Mouse (Mus musculus): ENCODE measurements around the gene Cirbp. TPM values are rescaled to one million over a fixed set of nuclear protein-coding genes. Genes with fewer than 3 reads are reported as not detected.
"Not testable (repeated sequence)": the region's sequence is repeated elsewhere in the genome, so short reads cannot be mapped to it uniquely, and the experiment has no call there.

The Cirbp gene
- polyA plus RNA-seq, 1 experiment from 2014 or later: 398 TPM

GRCm38 (mm10) chr10:80163721-80164120, 2.1 kb upstream of the Cirbp start:
- peaks cover 43% of the 10 kb centered on the region for H3K4me1 ChIP-seq (ENCODE audit: control insufficient read depth, insufficient read depth, low read length)
- no peaks in the 10 kb centered on the region for H3K36me3 ChIP-seq (ENCODE audit: control insufficient read depth, insufficient read depth, low read length)
- H3K27me3 ChIP-seq (ENCODE audit: control insufficient read depth, insufficient read depth, low read depth, low read length): no peaks in the 10 kb centered on the region
- 81% methylated on average over 8 of the region's 8 CpGs for WGBS
- peak overlapping the region; percentile 97; the same call in 1 of the 2 replicates for H3K4me2 ChIP-seq (ENCODE audit: low read length)
- H3K9me3 ChIP-seq (replicated peaks; ENCODE audit: control insufficient read depth, low read length, poor library complexity, severe bottlenecking): no peaks in the 10 kb centered on the region
- ATAC-seq: no peak
- H3K27ac ChIP-seq (ENCODE audit: low read length): no peak overlapping the region
- H3K9ac ChIP-seq (ENCODE audit: low read depth, low read length): peak overlapping the region; percentile 75; the same call in 1 of the 2 replicates
- H3K4me3 ChIP-seq (ENCODE audit: low read depth, low read length): no peak overlapping the region

- Histone ChIP-seq H3K27ac (ENCODE audit: low read length) (peak overlapping the region; percentile 82), H3K36me3 (ENCODE audit: control insufficient read depth, insufficient read depth, low read length) (no peaks in the 10 kb centered on the region), H3K27me3 (ENCODE audit: control insufficient read depth, insufficient read depth, low read depth, low read length) (no peaks in the 10 kb centered on the region), H3K4me3 (ENCODE audit: low read depth, low read length) (peak overlapping the region; percentile 50), H3K9me3 (replicated peaks; ENCODE audit: control insufficient read depth, low read length, poor library complexity, severe bottlenecking) (no peaks in the 10 kb centered on the region), H3K9ac (ENCODE audit: low read depth, low read length) (peak overlapping the region; percentile 75), H3K4me2 (ENCODE audit: low read length) (peak overlapping the region; percentile 97), H3K4me1 (ENCODE audit: control insufficient read depth, insufficient read depth, low read length) (peaks cover 44% of the 10 kb centered on the region)
- ATAC-seq: peak; percentile 2; the same call in 1 of the 2 replicates
- WGBS: 8% methylated on average over 43 of the region's 44 CpGs
These were observed 1.4 kb upstream of the Cirbp start for GRCm38 (mm10) chr10:80164161-80164997.

GRCm38 (mm10) chr10:80164998-80165344, 814 bp upstream of the Cirbp start:
- Histone ChIP-seq H3K9ac (ENCODE audit: low read depth, low read length) (peak overlapping the region; percentile 75), H3K4me1 (ENCODE audit: control insufficient read depth, insufficient read depth, low read length) (peaks cover 47% of the 10 kb centered on the region), H3K27ac (ENCODE audit: low read length) (peak overlapping the region; percentile 82), H3K4me3 (ENCODE audit: low read depth, low read length) (peak overlapping the region; percentile 50), H3K4me2 (ENCODE audit: low read length) (peak overlapping the region; percentile 97), H3K9me3 (replicated peaks; ENCODE audit: control insufficient read depth, low read length, poor library complexity, severe bottlenecking) (no peaks in the 10 kb centered on the region), H3K27me3 (ENCODE audit: control insufficient read depth, insufficient read depth, low read depth, low read length) (no peaks in the 10 kb centered on the region), H3K36me3 (ENCODE audit: control insufficient read depth, insufficient read depth, low read length) (no peaks in the 10 kb centered on the region)
- under 1% methylated on average over 17 of the region's 17 CpGs for WGBS
- ATAC-seq: peak; percentile 58

DNA sequence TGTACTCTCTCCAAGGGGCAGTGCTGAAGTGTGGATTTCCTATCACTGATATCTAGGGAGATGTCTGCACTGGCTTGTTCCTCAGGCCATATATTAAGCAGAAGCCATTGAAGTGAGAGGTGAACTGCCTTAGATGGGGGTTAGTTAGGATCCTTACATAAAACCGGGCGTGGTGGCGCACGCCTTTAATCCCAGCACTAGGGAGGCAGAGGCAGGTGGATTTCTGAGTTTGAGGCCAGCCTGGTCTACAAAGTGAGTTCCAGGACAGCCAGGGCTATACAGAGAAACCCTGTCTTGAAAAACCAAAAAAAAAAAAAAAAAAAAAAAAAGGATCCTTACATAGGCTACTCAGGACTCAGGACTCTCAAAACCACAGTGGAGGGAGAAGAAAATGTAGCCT, 351 bp downstream of the Cirbp start:
- Histone ChIP-seq H3K4me1 (ENCODE audit: control insufficient read depth, insufficient read depth, low read length) (peaks cover 46% of the 10 kb centered on the region), H3K27ac (ENCODE audit: low read length) (peak overlapping the region; percentile 82), H3K9ac (ENCODE audit: low read depth, low read length) (peak overlapping the region; percentile 75), H3K4me2 (ENCODE audit: low read length) (peak overlapping the region; percentile 97)
- H3K9me3 ChIP-seq (replicated peaks; ENCODE audit: control insufficient read depth, low read length, poor library complexity, severe bottlenecking); ATAC-seq; H3K36me3 ChIP-seq (ENCODE audit: control insufficient read depth, insufficient read depth, low read length); H3K4me3 ChIP-seq (ENCODE audit: low read depth, low read length); H3K27me3 ChIP-seq (ENCODE audit: control insufficient read depth, insufficient read depth, low read depth, low read length): not testable (repeated sequence)
- 93% methylated on average over 4 of the region's 4 CpGs for WGBS

DNA sequence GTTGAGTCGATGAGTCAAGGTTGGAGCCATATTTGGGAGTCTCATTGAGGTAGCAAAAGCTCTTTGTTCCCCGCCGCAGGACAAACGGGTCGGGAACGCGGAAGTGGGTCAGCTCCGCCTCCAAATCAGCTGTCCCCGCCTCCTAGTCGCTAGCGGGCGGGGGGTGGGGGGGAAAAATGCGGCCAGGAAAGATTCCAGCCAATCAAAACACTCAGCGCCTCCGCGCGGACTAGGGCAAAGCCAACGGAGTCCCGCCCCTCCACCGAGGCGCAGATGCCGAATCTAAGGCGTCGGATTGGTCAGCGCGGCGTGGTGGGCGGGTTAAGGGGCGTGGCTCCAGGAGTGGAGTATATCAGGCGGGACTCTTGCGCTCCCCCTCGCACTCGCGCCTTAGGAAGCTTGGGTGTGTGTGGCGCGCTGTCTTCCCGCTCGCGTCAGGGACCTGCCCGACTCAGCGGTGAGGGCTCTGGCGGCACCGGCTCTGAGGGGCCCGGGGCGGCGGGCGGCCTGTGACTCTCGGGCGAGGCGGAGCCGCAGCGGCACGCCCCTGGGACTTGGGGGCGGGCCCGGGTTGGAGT, 1.8 kb downstream of the Cirbp start:
- under 1% methylated on average over 49 of the region's 55 CpGs for WGBS
- H3K27me3 ChIP-seq (ENCODE audit: control insufficient read depth, insufficient read depth, low read depth, low read length): no peaks in the 10 kb centered on the region
- peak overlapping the region; percentile 77 for H3K4me2 ChIP-seq (ENCODE audit: low read length)
- H3K36me3 ChIP-seq (ENCODE audit: control insufficient read depth, insufficient read depth, low read length): peaks cover 19% of the 10 kb centered on the region
- peak; percentile 91 for ATAC-seq
- H3K4me3 ChIP-seq (ENCODE audit: low read depth, low read length): peak overlapping the region; percentile 93
- H3K4me1 ChIP-seq (ENCODE audit: control insufficient read depth, insufficient read depth, low read length): peaks cover 51% of the 10 kb centered on the region
- peak overlapping the region; percentile 100 for H3K27ac ChIP-seq (ENCODE audit: low read length)
- peak overlapping the region; percentile 99 for H3K9ac ChIP-seq (ENCODE audit: low read depth, low read length)
- no peaks in the 10 kb centered on the region for H3K9me3 ChIP-seq (replicated peaks; ENCODE audit: control insufficient read depth, low read length, poor library complexity, severe bottlenecking)

GRCm38 (mm10) chr10:80168038-80168661, 2.4 kb downstream of the Cirbp start:
- Histone ChIP-seq H3K4me1 (ENCODE audit: control insufficient read depth, insufficient read depth, low read length) (peaks cover 53% of the 10 kb centered on the region), H3K4me3 (ENCODE audit: low read depth, low read length) (peak overlapping the region; percentile 93), H3K9me3 (replicated peaks; ENCODE audit: control insufficient read depth, low read length, poor library complexity, severe bottlenecking) (no peaks in the 10 kb centered on the region), H3K27me3 (ENCODE audit: control insufficient read depth, insufficient read depth, low read depth, low read length) (no peaks in the 10 kb centered on the region), H3K36me3 (ENCODE audit: control insufficient read depth, insufficient read depth, low read length) (peaks cover 19% of the 10 kb centered on the region), H3K9ac (ENCODE audit: low read depth, low read length) (peak overlapping the region; percentile 99), H3K4me2 (ENCODE audit: low read length) (peak overlapping the region; percentile 77), H3K27ac (ENCODE audit: low read length) (peak overlapping the region; percentile 100)
- WGBS: 1% methylated on average over 47 of the region's 48 CpGs
- ATAC-seq: peak; percentile 46

DNA sequence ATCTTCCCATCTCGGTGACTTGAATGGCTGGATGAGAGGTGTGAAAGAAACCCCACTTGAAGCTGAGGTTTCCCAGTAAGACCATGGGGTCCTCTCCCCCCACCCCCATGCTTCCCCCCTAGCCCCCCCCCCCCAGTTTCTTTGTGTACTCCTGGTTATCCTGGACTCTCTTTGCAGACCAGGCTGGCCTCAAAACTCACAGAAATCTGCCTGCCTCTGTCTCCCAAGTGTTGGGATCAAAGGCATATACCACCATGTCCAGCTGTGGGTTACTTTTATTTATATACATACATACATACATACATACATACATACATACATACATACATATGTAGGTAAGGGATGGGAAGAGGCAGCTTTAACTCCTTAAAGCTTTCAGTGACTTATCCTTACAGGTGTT, 3.3 kb downstream of the Cirbp start:
- peaks cover 52% of the 10 kb centered on the region for H3K4me1 ChIP-seq (ENCODE audit: control insufficient read depth, insufficient read depth, low read length)
- peaks cover 19% of the 10 kb centered on the region for H3K36me3 ChIP-seq (ENCODE audit: control insufficient read depth, insufficient read depth, low read length)
- no peaks in the 10 kb centered on the region for H3K27me3 ChIP-seq (ENCODE audit: control insufficient read depth, insufficient read depth, low read depth, low read length)
- ATAC-seq: no peak
- no peaks in the 10 kb centered on the region for H3K9me3 ChIP-seq (replicated peaks; ENCODE audit: control insufficient read depth, low read length, poor library complexity, severe bottlenecking)
- peak overlapping the region; percentile 100; the same call in 1 of the 2 replicates for H3K27ac ChIP-seq (ENCODE audit: low read length)
- H3K4me3 ChIP-seq (ENCODE audit: low read depth, low read length): peak overlapping the region; percentile 93
- peak overlapping the region; percentile 99; the same call in 1 of the 2 replicates for H3K9ac ChIP-seq (ENCODE audit: low read depth, low read length)
- H3K4me2 ChIP-seq (ENCODE audit: low read length): peak overlapping the region; percentile 77
- 29% methylated on average over 1 of the region's 1 CpGs for WGBS

DNA sequence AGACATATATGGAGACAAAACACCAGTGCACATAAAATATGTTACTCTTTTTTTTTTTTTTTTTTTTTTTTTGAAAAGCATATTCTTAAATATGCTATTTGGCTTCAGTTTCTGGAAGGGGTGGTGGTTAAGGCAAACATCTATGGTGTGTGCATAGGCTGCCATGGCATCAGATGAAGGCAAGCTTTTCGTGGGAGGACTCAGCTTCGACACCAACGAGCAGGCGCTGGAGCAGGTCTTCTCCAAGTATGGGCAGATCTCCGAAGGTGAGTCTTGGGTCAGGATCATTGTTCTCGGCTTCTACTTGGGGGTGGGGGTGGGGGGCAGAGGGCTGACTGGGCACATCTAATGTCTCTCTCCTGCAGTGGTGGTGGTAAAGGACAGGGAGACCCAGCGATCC, 3.9 kb downstream of the Cirbp start:
- no peak overlapping the region for H3K9ac ChIP-seq (ENCODE audit: low read depth, low read length)
- WGBS: 87% methylated on average over 7 of the region's 7 CpGs
- H3K36me3 ChIP-seq (ENCODE audit: control insufficient read depth, insufficient read depth, low read length): peaks cover 19% of the 10 kb centered on the region
- H3K27ac ChIP-seq (ENCODE audit: low read length): no peak overlapping the region
- no peak for ATAC-seq
- H3K4me3 ChIP-seq (ENCODE audit: low read depth, low read length): no peak overlapping the region
- no peaks in the 10 kb centered on the region for H3K27me3 ChIP-seq (ENCODE audit: control insufficient read depth, insufficient read depth, low read depth, low read length)
- H3K4me1 ChIP-seq (ENCODE audit: control insufficient read depth, insufficient read depth, low read length): peaks cover 46% of the 10 kb centered on the region
- no peaks in the 10 kb centered on the region for H3K9me3 ChIP-seq (replicated peaks; ENCODE audit: control insufficient read depth, low read length, poor library complexity, severe bottlenecking)
- no peak overlapping the region for H3K4me2 ChIP-seq (ENCODE audit: low read length)

GRCm38 (mm10) chr10:80170052-80170451, 4.3 kb downstream of the Cirbp start:
- H3K4me3 ChIP-seq (ENCODE audit: low read depth, low read length): no peak overlapping the region
- no peak overlapping the region for H3K4me2 ChIP-seq (ENCODE audit: low read length)
- no peak overlapping the region for H3K27ac ChIP-seq (ENCODE audit: low read length)
- H3K9me3 ChIP-seq (replicated peaks; ENCODE audit: control insufficient read depth, low read length, poor library complexity, severe bottlenecking): no peaks in the 10 kb centered on the region
- H3K4me1 ChIP-seq (ENCODE audit: control insufficient read depth, insufficient read depth, low read length): peaks cover 45% of the 10 kb centered on the region
- ATAC-seq: no peak
- WGBS: 96% methylated on average over 16 of the region's 16 CpGs
- peaks cover 19% of the 10 kb centered on the region for H3K36me3 ChIP-seq (ENCODE audit: control insufficient read depth, insufficient read depth, low read length)
- no peaks in the 10 kb centered on the region for H3K27me3 ChIP-seq (ENCODE audit: control insufficient read depth, insufficient read depth, low read depth, low read length)
- no peak overlapping the region for H3K9ac ChIP-seq (ENCODE audit: low read depth, low read length)

Measured in midbrain, embryonic 16.5 days (tissue).